Mouse (Mus musculus): ENCODE data around the gene Klhl9. TPM values are rescaled to one million over a fixed set of nuclear protein-coding genes. Genes with fewer than 3 reads are reported as not detected.

The Klhl9 gene
- polyA plus RNA-seq, 1 experiment: 11.6 TPM

GRCm38 (mm10) chr4:88714281-88714680 lies 8.0 kb downstream of the Klhl9 start:
- Histone ChIP-seq H3K79me2 (ENCODE audit: control insufficient read depth, insufficient read depth) (peaks cover 51% of the 10 kb centered on the region), H3K4me3 (ENCODE audit: insufficient read depth, poor library complexity, severe bottlenecking) (no peak overlapping the region), H3ac (ENCODE audit: control insufficient read depth, insufficient read length, low read depth) (no peak overlapping the region), H3K27me3 (ENCODE audit: control insufficient read depth, insufficient read depth, insufficient read length) (no peaks in the 10 kb centered on the region), H3K36me3 (ENCODE audit: control insufficient read depth, insufficient read depth) (peaks cover 31% of the 10 kb centered on the region), H3K79me3 (ENCODE audit: low read depth) (peaks cover 35% of the 10 kb centered on the region)
- TF ChIP-seq USF1 (IDR thresholded peaks at IDR 0.05; ENCODE audit: low read depth) (no peak), MYOG (IDR thresholded peaks at IDR 0.05; ENCODE audit: control insufficient read depth, extremely low read depth, insufficient read length) (no peak), MYOD1 (IDR thresholded peaks at IDR 0.05; ENCODE audit: control insufficient read depth, insufficient read length, low read depth) (peak; percentile 18), CTCF (IDR thresholded peaks at IDR 0.05; ENCODE audit: control insufficient read depth, insufficient read depth, insufficient read length) (no peak), FOSL1 (IDR thresholded peaks at IDR 0.05; ENCODE audit: insufficient read depth, low read length, poor library complexity, severe bottlenecking) (peak; percentile 6)

- H3K27me3 ChIP-seq (ENCODE audit: control insufficient read depth, insufficient read depth, insufficient read length): no peaks in the 10 kb centered on the region
- no peaks in the 10 kb centered on the region for H3K36me3 ChIP-seq (ENCODE audit: control insufficient read depth, insufficient read depth)
- no peak overlapping the region for H3K4me3 ChIP-seq (ENCODE audit: insufficient read depth, poor library complexity, severe bottlenecking)
- no peak overlapping the region for H3ac ChIP-seq (ENCODE audit: control insufficient read depth, insufficient read length, low read depth)
- H3K79me3 ChIP-seq (ENCODE audit: low read depth): no peaks in the 10 kb centered on the region
- TF ChIP-seq CTCF (IDR thresholded peaks at IDR 0.05; ENCODE audit: control insufficient read depth, insufficient read depth, insufficient read length): no peak
- TF ChIP-seq CEBPB (IDR thresholded peaks at IDR 0.05; ENCODE audit: low read depth): no peak
- TF ChIP-seq MYOD1 (IDR thresholded peaks at IDR 0.05; ENCODE audit: control insufficient read depth, insufficient read length, low read depth): no peak
- TF ChIP-seq FOSL1 (IDR thresholded peaks at IDR 0.05; ENCODE audit: insufficient read depth, low read length, poor library complexity, severe bottlenecking): no peak
- no peak for TF ChIP-seq USF1 (IDR thresholded peaks at IDR 0.05; ENCODE audit: low read depth)
- TF ChIP-seq MAX (IDR thresholded peaks at IDR 0.05): no peak
- TF ChIP-seq MYOG (IDR thresholded peaks at IDR 0.05; ENCODE audit: control insufficient read depth, extremely low read depth, insufficient read length): no peak
- no peaks in the 10 kb centered on the region for H3K79me2 ChIP-seq (ENCODE audit: control insufficient read depth, insufficient read depth)
Observed at GRCm38 (mm10) chr4:88707128-88707826, 15.0 kb downstream of the Klhl9 start.

GRCm38 (mm10) chr4:88705924-88706323 lies 16.3 kb downstream of the Klhl9 start:
- no peaks in the 10 kb centered on the region for H3K79me3 ChIP-seq (ENCODE audit: low read depth)
- no peaks in the 10 kb centered on the region for H3K27me3 ChIP-seq (ENCODE audit: control insufficient read depth, insufficient read depth, insufficient read length)
- no peak for TF ChIP-seq USF1 (IDR thresholded peaks at IDR 0.05; ENCODE audit: low read depth)
- no peak for TF ChIP-seq MYOG (IDR thresholded peaks at IDR 0.05; ENCODE audit: control insufficient read depth, extremely low read depth, insufficient read length)
- TF ChIP-seq CEBPB (IDR thresholded peaks at IDR 0.05; ENCODE audit: low read depth): no peak
- TF ChIP-seq FOSL1 (IDR thresholded peaks at IDR 0.05; ENCODE audit: insufficient read depth, low read length, poor library complexity, severe bottlenecking): no peak
- TF ChIP-seq CTCF (IDR thresholded peaks at IDR 0.05; ENCODE audit: control insufficient read depth, insufficient read depth, insufficient read length): no peak
- no peak for TF ChIP-seq MAX (IDR thresholded peaks at IDR 0.05)
- TF ChIP-seq MYOD1 (IDR thresholded peaks at IDR 0.05; ENCODE audit: control insufficient read depth, insufficient read length, low read depth): no peak
- H3K4me3 ChIP-seq (ENCODE audit: insufficient read depth, poor library complexity, severe bottlenecking): no peak overlapping the region
- H3ac ChIP-seq (ENCODE audit: control insufficient read depth, insufficient read length, low read depth): no peak overlapping the region
- no peaks in the 10 kb centered on the region for H3K79me2 ChIP-seq (ENCODE audit: control insufficient read depth, insufficient read depth)
- no peaks in the 10 kb centered on the region for H3K36me3 ChIP-seq (ENCODE audit: control insufficient read depth, insufficient read depth)

- Histone ChIP-seq H3K4me3 (ENCODE audit: insufficient read depth, poor library complexity, severe bottlenecking) (no peak overlapping the region), H3K79me2 (ENCODE audit: control insufficient read depth, insufficient read depth) (no peaks in the 10 kb centered on the region), H3ac (ENCODE audit: control insufficient read depth, insufficient read length, low read depth) (no peak overlapping the region), H3K27me3 (ENCODE audit: control insufficient read depth, insufficient read depth, insufficient read length) (peaks cover 3% of the 10 kb centered on the region), H3K79me3 (ENCODE audit: low read depth) (no peaks in the 10 kb centered on the region), H3K36me3 (ENCODE audit: control insufficient read depth, insufficient read depth) (no peaks in the 10 kb centered on the region)
- TF ChIP-seq CTCF (IDR thresholded peaks at IDR 0.05; ENCODE audit: control insufficient read depth, insufficient read depth, insufficient read length): no peak
- TF ChIP-seq MYOD1 (IDR thresholded peaks at IDR 0.05; ENCODE audit: control insufficient read depth, insufficient read length, low read depth): no peak
- TF ChIP-seq MYOG (IDR thresholded peaks at IDR 0.05; ENCODE audit: control insufficient read depth, extremely low read depth, insufficient read length): no peak
- no peak for TF ChIP-seq USF1 (IDR thresholded peaks at IDR 0.05; ENCODE audit: low read depth)
- TF ChIP-seq CEBPB (IDR thresholded peaks at IDR 0.05; ENCODE audit: low read depth): no peak
- TF ChIP-seq MAX (IDR thresholded peaks at IDR 0.05): no peak
- TF ChIP-seq FOSL1 (IDR thresholded peaks at IDR 0.05; ENCODE audit: insufficient read depth, low read length, poor library complexity, severe bottlenecking): no peak
Observed at GRCm38 (mm10) chr4:88699301-88699700, 23.0 kb downstream of the Klhl9 start.

- Histone ChIP-seq H3K79me2 (ENCODE audit: control insufficient read depth, insufficient read depth) (no peaks in the 10 kb centered on the region), H3K27me3 (ENCODE audit: control insufficient read depth, insufficient read depth, insufficient read length) (peaks cover 3% of the 10 kb centered on the region), H3K79me3 (ENCODE audit: low read depth) (no peaks in the 10 kb centered on the region), H3ac (ENCODE audit: control insufficient read depth, insufficient read length, low read depth) (no peak overlapping the region), H3K4me3 (ENCODE audit: insufficient read depth, poor library complexity, severe bottlenecking) (no peak overlapping the region), H3K36me3 (ENCODE audit: control insufficient read depth, insufficient read depth) (no peaks in the 10 kb centered on the region)
- no peak for TF ChIP-seq MAX (IDR thresholded peaks at IDR 0.05)
- no peak for TF ChIP-seq CTCF (IDR thresholded peaks at IDR 0.05; ENCODE audit: control insufficient read depth, insufficient read depth, insufficient read length)
- no peak for TF ChIP-seq USF1 (IDR thresholded peaks at IDR 0.05; ENCODE audit: low read depth)
- no peak for TF ChIP-seq FOSL1 (IDR thresholded peaks at IDR 0.05; ENCODE audit: insufficient read depth, low read length, poor library complexity, severe bottlenecking)
- TF ChIP-seq MYOG (IDR thresholded peaks at IDR 0.05; ENCODE audit: control insufficient read depth, extremely low read depth, insufficient read length): no peak
- TF ChIP-seq MYOD1 (IDR thresholded peaks at IDR 0.05; ENCODE audit: control insufficient read depth, insufficient read length, low read depth): no peak
- no peak for TF ChIP-seq CEBPB (IDR thresholded peaks at IDR 0.05; ENCODE audit: low read depth)
Observed at GRCm38 (mm10) chr4:88698781-88699180, 23.5 kb downstream of the Klhl9 start.
